Mouse (Mus musculus) intestine, postnatal 0 days (tissue): ENCODE data around the gene Spata5. TPM values are rescaled to one million over a fixed set of nuclear protein-coding genes. Genes with fewer than 3 reads are reported as not detected.

Experiments used
- ATAC-seq: fragments of 200-750 bp; cut with Nextera tagmentation; 2 replicates; pipeline ENCODE4 v1.8.0; 2017; ENCODE audit warnings: mild to moderate bottlenecking, moderate TSS enrichment, moderate library complexity
- H3K27ac ChIP-seq: fragments of 300-500 bp; sonication (generic); 2 replicates; pipeline ENCODE4 v1.5.1; 2014; ENCODE audit warnings: mild to moderate bottlenecking, low read depth, low read length, moderate library complexity
- H3K27me3 ChIP-seq: fragments of 300-500 bp; sonication (generic); replicated peaks from 2 replicates; pipeline ENCODE4 v1.6.1; 2014; ENCODE audit warnings: low read length, mixed read lengths; ENCODE audit not compliant: control insufficient read depth, insufficient read depth
- H3K36me3 ChIP-seq: fragments of 300-500 bp; sonication (generic); 2 replicates; pipeline ENCODE4 v1.6.1; 2014; ENCODE audit warnings: mild to moderate bottlenecking, moderate library complexity; ENCODE audit not compliant: control insufficient read depth, insufficient read depth
- H3K4me1 ChIP-seq: fragments of 300-500 bp; sonication (generic); replicated peaks from 2 replicates; pipeline ENCODE4 v1.6.1; 2014; ENCODE audit warnings: antibody characterized with exemption, low read length, mixed read lengths; ENCODE audit not compliant: control insufficient read depth, insufficient read depth
- H3K4me2 ChIP-seq: fragments of 300-500 bp; sonication (generic); replicated peaks from 2 replicates; pipeline ENCODE4 v1.6.1; 2014; ENCODE audit warnings: low read depth, mild to moderate bottlenecking, moderate library complexity
- H3K4me3 ChIP-seq: fragments of 300-500 bp; sonication (generic); 2 replicates; pipeline ENCODE4 v1.5.1; 2014; ENCODE audit warnings: low read depth, low read length
- H3K9ac ChIP-seq: fragments of 300-500 bp; sonication (generic); 2 replicates; pipeline ENCODE4 v1.6.1; 2014; ENCODE audit warnings: mild to moderate bottlenecking, low read depth, low read length
- H3K9me3 ChIP-seq: fragments of 300-500 bp; sonication (generic); 2 replicates; pipeline ENCODE4 v1.6.1; 2016; ENCODE audit warnings: mixed run types; ENCODE audit not compliant: control insufficient read depth
- CTCF ChIP-seq: sonication (generic); IDR thresholded peaks from 2 replicates; pipeline ENCODE4 v1.5.1; 2016; ENCODE audit warnings: low read depth, mild to moderate bottlenecking, control low read depth, antibody characterized with exemption, moderate library complexity
- WGBS: fragments of 180-500 bp; shearing (Covaris S2); extraction: QIAGEN DNeasy Blood & Tissue Kit; methylation state at CpG from one replicate; pipeline ENCODE4 v1.1.7; 2014; 5-methylcytosine and 5-hydroxymethylcytosine counted together
- polyA plus RNA-seq: library from polyadenylated mRNA; unstranded; fragments of >200 nt; fragmentation: Nextera tagmentation; extraction: Ambion mirVana; gene quantifications from 2 replicates; pipeline ENCODE4 v1.2.1, GENCODE M21; 2015

Spata5 gene
- polyA plus RNA-seq, 1 experiment from 2014 or later = 15.9 TPM

DNA sequence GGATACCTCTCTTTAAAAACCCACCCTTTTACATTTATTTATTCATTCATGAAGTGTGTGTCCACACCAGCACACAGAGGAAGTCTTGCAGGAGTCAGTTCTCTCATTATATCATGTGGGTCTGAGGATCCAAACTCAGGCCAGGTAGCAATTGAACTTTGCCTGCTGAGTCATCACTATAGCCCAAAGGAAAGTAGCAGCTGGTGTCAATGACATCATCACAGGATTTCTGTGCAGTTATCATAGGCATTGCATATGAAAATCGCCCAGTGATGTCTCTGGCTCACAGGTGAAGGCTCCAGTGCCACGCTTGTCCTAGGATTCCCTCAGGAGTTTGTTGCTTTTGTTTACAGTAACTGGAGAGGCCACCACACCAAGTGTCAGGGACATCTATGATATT, 191.0 kb downstream of the Spata5 start:
- H3K27me3 ChIP-seq = no peaks in the 10 kb centered on the region
- no peak overlapping the region for H3K4me3 ChIP-seq
- no peaks in the 10 kb centered on the region for H3K4me1 ChIP-seq
- peak; percentile 54; the same call in 1 of the 2 replicates for ATAC-seq
- no peak for TF ChIP-seq CTCF
- H3K9me3 ChIP-seq = no peaks in the 10 kb centered on the region
- H3K9ac ChIP-seq = no peak overlapping the region
- H3K36me3 ChIP-seq = no peaks in the 10 kb centered on the region
- H3K27ac ChIP-seq = no peak overlapping the region
- WGBS = 76% methylated on average over 2 of the region's 2 CpGs
- H3K4me2 ChIP-seq = no peak overlapping the region

DNA sequence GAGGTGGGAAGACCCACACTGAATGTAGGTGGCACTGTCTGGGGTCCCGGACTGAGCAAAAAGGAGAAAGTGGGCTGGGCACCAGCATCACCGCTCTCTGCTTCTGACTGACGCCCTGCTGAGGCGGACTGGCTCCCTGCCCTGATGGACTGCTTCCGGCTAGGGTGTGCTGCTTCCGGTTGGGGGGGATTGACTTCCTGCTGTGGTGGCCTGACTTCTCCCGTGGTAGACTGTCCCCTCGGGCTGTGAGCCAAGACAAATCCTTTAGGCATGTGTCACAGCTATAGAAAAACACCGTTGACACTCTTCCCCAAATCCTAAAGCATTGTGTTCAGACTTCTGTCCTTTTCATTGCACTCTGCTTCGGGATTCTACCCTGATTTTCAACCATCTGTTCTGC, 194.0 kb downstream of the Spata5 start:
- H3K9ac ChIP-seq = no peak overlapping the region
- H3K27ac ChIP-seq = no peak overlapping the region
- ATAC-seq = no peak
- H3K9me3 ChIP-seq = no peaks in the 10 kb centered on the region
- no peak for TF ChIP-seq CTCF
- H3K4me1 ChIP-seq = no peaks in the 10 kb centered on the region
- H3K4me3 ChIP-seq = no peak overlapping the region
- WGBS = 64% methylated on average over 10 of the region's 10 CpGs
- H3K27me3 ChIP-seq = no peaks in the 10 kb centered on the region
- H3K36me3 ChIP-seq = no peaks in the 10 kb centered on the region
- no peak overlapping the region for H3K4me2 ChIP-seq

- no peak for ATAC-seq
- WGBS = 87% methylated on average over 10 of the region's 10 CpGs
- H3K4me1 ChIP-seq = no peaks in the 10 kb centered on the region
Observed at GRCm38 (mm10) chr3:37614878-37615650, 195.4 kb downstream of the Spata5 start.

DNA sequence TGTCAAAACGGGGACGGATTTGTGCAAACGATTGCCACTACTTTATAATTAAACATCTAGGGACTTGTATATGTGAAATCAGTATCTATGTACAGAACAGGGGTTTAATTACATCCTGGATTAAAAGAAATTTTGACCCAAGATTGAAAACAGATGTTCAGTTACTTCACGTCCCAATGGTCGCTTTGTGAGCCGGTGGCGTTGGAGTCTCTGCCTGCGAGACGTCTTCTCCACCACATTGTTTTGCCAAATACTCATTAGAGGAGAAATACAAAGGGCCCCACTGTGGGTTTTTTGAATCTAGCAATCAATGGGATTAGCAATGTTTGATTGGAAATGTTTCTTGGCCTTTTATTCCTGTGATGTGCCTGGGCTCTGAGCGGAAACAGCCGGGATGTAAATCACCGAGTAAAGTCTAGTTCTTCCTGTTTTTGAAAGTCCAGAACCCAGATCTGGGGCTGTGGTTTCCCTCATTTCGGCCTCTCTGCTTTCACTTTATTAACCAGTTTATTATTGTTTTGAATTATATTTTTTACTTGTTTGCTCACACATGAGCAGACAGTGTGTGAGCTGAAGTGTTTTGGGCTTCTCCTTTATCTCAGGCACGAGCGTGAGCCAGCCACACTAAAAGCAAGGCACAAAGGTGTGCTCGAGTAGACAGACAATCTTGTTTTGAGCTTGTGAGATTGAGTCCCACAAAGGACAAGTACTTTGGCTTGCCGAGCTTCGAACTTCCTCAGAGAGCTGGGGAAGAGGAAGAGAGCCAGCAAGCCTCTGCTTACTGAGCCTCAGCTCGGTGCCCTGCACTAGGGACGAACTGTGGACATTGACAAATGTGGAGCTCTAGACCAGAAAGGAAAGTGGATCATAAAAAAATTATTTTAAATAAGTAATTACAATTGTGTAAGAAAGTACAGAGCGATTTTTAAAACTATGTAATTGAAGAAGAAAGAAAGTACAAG, 197.2 kb downstream of the Spata5 start:
- Histone ChIP-seq H3K4me1 (no peaks in the 10 kb centered on the region), H3K27me3 (no peaks in the 10 kb centered on the region), H3K9me3 (no peaks in the 10 kb centered on the region), H3K36me3 (no peaks in the 10 kb centered on the region), H3K27ac (no peak overlapping the region), H3K4me2 (no peak overlapping the region), H3K4me3 (no peak overlapping the region), H3K9ac (no peak overlapping the region)
- whole genome bisulfite sequencing = 78% methylated on average over 21 of the region's 21 CpGs
- no peak for TF ChIP-seq CTCF
- no peak for ATAC-seq

More at GRCm38 (mm10) chr3:37614878-37615650, 195.4 kb downstream of the Spata5 start:
- no peak for TF ChIP-seq CTCF
- Histone ChIP-seq H3K4me3 (no peak overlapping the region), H3K9me3 (no peaks in the 10 kb centered on the region), H3K27ac (no peak overlapping the region), H3K9ac (no peak overlapping the region), H3K36me3 (no peaks in the 10 kb centered on the region), H3K4me2 (no peak overlapping the region), H3K27me3 (no peaks in the 10 kb centered on the region)

Other genes with a start within 250 kb of the Spata5 start
- gene Il21, start 187.3 kb upstream of the Spata5 start, polyA plus RNA-seq = not detected in 2 replicates
- 1.7 TPM in 2 replicates for gene Bbs12, start 107.3 kb upstream of the Spata5 start, polyA plus RNA-seq
- 1.0 and 1.4 TPM in 2 replicates for gene Cetn4, start 107.2 kb upstream of the Spata5 start, polyA plus RNA-seq
- 1.0 and 1.1 TPM in 2 replicates for gene Fgf2, start 71.5 kb upstream of the Spata5 start, polyA plus RNA-seq
- gene Nudt6, start 315 bp downstream of the Spata5 start, polyA plus RNA-seq = 6.2 and 7.5 TPM in 2 replicates
- 7.9 and 9.2 TPM in 2 replicates for gene Spry1, start 220.1 kb downstream of the Spata5 start, polyA plus RNA-seq